Mouse (Mus musculus) ES-Bruce4 (cell line): ENCODE measurements around the gene Raly. TPM values are rescaled to one million over a fixed set of nuclear protein-coding genes. Genes with fewer than 3 reads are reported as not detected.

Source experiments
- H3K27ac ChIP-seq: 2 replicates; pipeline ENCODE4 v1.5.1; 2012; ENCODE audit warnings: low read length, inconsistent platforms; ENCODE audit not compliant: insufficient read depth
- H3K27me3 ChIP-seq: 2 replicates; pipeline ENCODE4 v1.6.1; 2012; ENCODE audit warnings: mild to moderate bottlenecking, low read length, inconsistent platforms; ENCODE audit not compliant: control insufficient read depth, poor library complexity, insufficient read depth, severe bottlenecking
- H3K36me3 ChIP-seq: 2 replicates; pipeline ENCODE4 v1.6.1; 2012; ENCODE audit warnings: inconsistent platforms, mild to moderate bottlenecking, low read length, moderate library complexity; ENCODE audit not compliant: control insufficient read depth, poor library complexity, insufficient read depth, severe bottlenecking
- H3K4me1 ChIP-seq: one replicate; pipeline ENCODE4 v1.8.1; 2011; ENCODE audit warnings: low read length; ENCODE audit not compliant: control insufficient read depth, insufficient read depth
- H3K4me3 ChIP-seq: 2 replicates; pipeline ENCODE4 v1.5.1; 2011; ENCODE audit warnings: low read depth, mild to moderate bottlenecking, low read length
- H3K9ac ChIP-seq: 2 replicates; pipeline ENCODE4 v1.6.1; 2012; ENCODE audit warnings: low read depth, mild to moderate bottlenecking, inconsistent platforms; ENCODE audit not compliant: poor library complexity, severe bottlenecking
- H3K9me3 ChIP-seq: replicated peaks from 2 replicates; pipeline ENCODE4 v1.6.1; 2012; ENCODE audit warnings: mild to moderate bottlenecking, low read length, inconsistent platforms; ENCODE audit not compliant: control insufficient read depth, poor library complexity, insufficient read depth, severe bottlenecking
- CTCF ChIP-seq: IDR thresholded peaks from one replicate; pipeline ENCODE4 v1.8.1; 2011; ENCODE audit warnings: low read depth, low read length
- EP300 ChIP-seq: IDR thresholded peaks from 2 replicates; pipeline ENCODE4 v1.6.1; 2011; ENCODE audit warnings: low read depth, low read length; ENCODE audit not compliant: insufficient read depth
- POLR2A ChIP-seq: IDR thresholded peaks from one replicate; pipeline ENCODE4 v1.8.1; 2011; ENCODE audit warnings: low read length; ENCODE audit not compliant: insufficient read depth
- polyA plus RNA-seq: library from polyadenylated mRNA; stranded (reverse); fragments of >200 nt; gene quantifications from 2 replicates; pipeline ENCODE4 v1.2.4, GENCODE M21; 2011; ENCODE audit warnings: low read depth; ENCODE audit not compliant: missing spikeins, insufficient read depth, insufficient read length

Gene Raly
- polyA plus RNA-seq, 1 experiment: 241 TPM

- H3K4me1 ChIP-seq: no peaks in the 10 kb centered on the region
- no peak for TF ChIP-seq EP300
- peak; percentile 53 for TF ChIP-seq CTCF
- H3K27me3 ChIP-seq: no peaks in the 10 kb centered on the region
- H3K4me3 ChIP-seq: no peak overlapping the region
- H3K27ac ChIP-seq: no peak overlapping the region
- H3K36me3 ChIP-seq: peaks cover 3% of the 10 kb centered on the region
- no peaks in the 10 kb centered on the region for H3K9me3 ChIP-seq
- no peak overlapping the region for H3K9ac ChIP-seq
These were observed 26.9 kb downstream of the Raly start for GRCm38 (mm10) chr2:154817788-154818187.

DNA sequence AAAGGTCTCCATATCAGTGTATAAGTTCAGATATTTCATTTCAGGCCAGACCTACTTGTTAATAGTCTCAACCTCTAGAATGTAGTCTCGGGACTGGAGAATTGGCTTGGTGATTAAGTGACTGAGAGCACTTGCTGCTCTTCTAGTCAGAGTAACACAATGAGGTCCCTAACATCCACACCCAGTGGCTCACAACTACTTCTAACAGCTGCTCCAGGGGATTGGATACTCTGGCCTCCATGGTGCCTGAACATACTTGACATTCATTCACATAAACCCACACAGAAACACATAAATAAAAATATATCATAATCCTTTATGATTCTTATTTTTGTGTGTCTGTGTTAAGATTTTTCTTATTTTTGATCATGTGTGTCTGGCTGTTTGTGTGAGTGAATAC, 27.7 kb downstream of the Raly start:
- Histone ChIP-seq H3K27ac (no peak overlapping the region), H3K4me1 (no peaks in the 10 kb centered on the region), H3K9me3 (no peaks in the 10 kb centered on the region), H3K9ac (no peak overlapping the region), H3K4me3 (no peak overlapping the region), H3K27me3 (no peaks in the 10 kb centered on the region), H3K36me3 (peaks cover 5% of the 10 kb centered on the region)
- TF ChIP-seq CTCF (no peak), POLR2A (no peak), EP300 (no peak)

- TF ChIP-seq CTCF: no peak
- TF ChIP-seq EP300: no peak
- TF ChIP-seq POLR2A: no peak
- H3K4me1 ChIP-seq: no peaks in the 10 kb centered on the region
- H3K9ac ChIP-seq: no peak overlapping the region
- peaks cover 5% of the 10 kb centered on the region for H3K36me3 ChIP-seq
- no peaks in the 10 kb centered on the region for H3K9me3 ChIP-seq
- H3K27me3 ChIP-seq: no peaks in the 10 kb centered on the region
- H3K27ac ChIP-seq: no peak overlapping the region
- H3K4me3 ChIP-seq: no peak overlapping the region
These were observed 29.4 kb downstream of the Raly start for GRCm38 (mm10) chr2:154820346-154820745.

- H3K9me3 ChIP-seq: no peaks in the 10 kb centered on the region
- H3K9ac ChIP-seq: no peak overlapping the region
- H3K36me3 ChIP-seq: peaks cover 8% of the 10 kb centered on the region
- no peaks in the 10 kb centered on the region for H3K27me3 ChIP-seq
- TF ChIP-seq POLR2A: no peak
- no peak for TF ChIP-seq CTCF
- TF ChIP-seq EP300: no peak
- H3K4me3 ChIP-seq: no peak overlapping the region
- no peaks in the 10 kb centered on the region for H3K4me1 ChIP-seq
- no peak overlapping the region for H3K27ac ChIP-seq
These were observed 35.2 kb downstream of the Raly start for GRCm38 (mm10) chr2:154826054-154826538.

DNA sequence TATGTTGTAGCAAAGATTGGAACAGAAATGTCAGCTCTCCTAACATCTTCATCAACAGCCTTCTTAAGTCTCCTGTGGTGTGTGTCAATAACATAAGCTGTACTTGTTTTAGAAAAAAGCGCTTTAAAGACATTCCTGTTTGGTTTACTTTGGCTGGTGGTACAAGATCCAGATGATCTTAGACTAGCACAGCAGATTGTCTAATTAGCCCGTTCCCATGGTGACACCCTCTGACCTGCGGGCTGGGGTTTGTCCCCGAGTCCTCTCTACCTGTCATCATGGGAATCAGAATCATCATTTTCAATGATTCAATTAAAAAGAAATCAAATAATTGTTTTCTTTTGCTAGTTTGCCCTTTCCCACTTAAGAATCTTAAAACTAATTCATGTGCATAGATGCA, 36.6 kb downstream of the Raly start:
- Histone ChIP-seq H3K27ac (no peak overlapping the region), H3K9ac (no peak overlapping the region), H3K36me3 (peaks cover 8% of the 10 kb centered on the region), H3K9me3 (no peaks in the 10 kb centered on the region), H3K4me1 (no peaks in the 10 kb centered on the region), H3K27me3 (no peaks in the 10 kb centered on the region), H3K4me3 (no peak overlapping the region)
- TF ChIP-seq EP300: no peak
- TF ChIP-seq CTCF: no peak
- no peak for TF ChIP-seq POLR2A

DNA sequence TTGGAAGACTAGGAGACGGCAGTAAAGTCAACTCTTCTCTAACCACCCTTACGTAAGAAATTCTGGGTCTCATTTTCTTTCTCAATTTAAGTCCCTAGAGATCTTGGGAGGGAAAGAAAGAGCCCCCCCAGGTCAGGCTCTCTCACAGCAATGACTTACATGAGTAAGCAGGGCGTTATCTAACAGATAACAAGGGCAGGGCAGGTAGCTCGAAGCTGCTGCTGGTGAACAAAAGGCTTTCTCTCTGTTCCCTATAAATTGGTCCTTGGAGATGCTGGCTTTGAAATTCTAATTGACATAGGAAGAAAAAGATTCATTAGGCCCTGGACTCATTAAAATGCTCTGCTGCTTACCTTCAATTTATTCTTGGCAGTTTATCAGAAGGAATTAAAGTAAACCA, 41.6 kb downstream of the Raly start:
- peaks cover 6% of the 10 kb centered on the region; the same call in 1 of the 2 replicates for H3K36me3 ChIP-seq
- no peaks in the 10 kb centered on the region for H3K9me3 ChIP-seq
- TF ChIP-seq POLR2A: no peak
- TF ChIP-seq EP300: no peak
- TF ChIP-seq CTCF: no peak
- no peak overlapping the region for H3K4me3 ChIP-seq
- no peak overlapping the region for H3K9ac ChIP-seq
- no peak overlapping the region for H3K27ac ChIP-seq
- no peaks in the 10 kb centered on the region for H3K27me3 ChIP-seq
- H3K4me1 ChIP-seq: no peaks in the 10 kb centered on the region
